Mouse (Mus musculus) midbrain, embryonic 12.5 days (tissue): ENCODE data around the gene Selenop. TPM values are rescaled to one million over a fixed set of nuclear protein-coding genes. Genes with fewer than 3 reads are reported as not detected.

ENCODE experiments used
- ATAC-seq: fragments of 200-750 bp; cut with Nextera tagmentation; 2 replicates; pipeline ENCODE4 v1.8.0; 2017; ENCODE audit warnings: low read depth, moderate TSS enrichment, moderate library complexity; ENCODE audit not compliant: low FRiP score
- H3K27ac ChIP-seq: fragments of 300-500 bp; sonication (generic); replicated peaks from 2 replicates; pipeline ENCODE4 v1.5.1; 2016; ENCODE audit warnings: mild to moderate bottlenecking
- H3K27me3 ChIP-seq: fragments of 300-500 bp; sonication (generic); 2 replicates; pipeline ENCODE4 v1.6.1; 2016; ENCODE audit warnings: mild to moderate bottlenecking
- H3K36me3 ChIP-seq: fragments of 300-500 bp; sonication (generic); 2 replicates; pipeline ENCODE4 v1.6.1; 2016
- H3K4me1 ChIP-seq: fragments of 300-500 bp; sonication (generic); 2 replicates; pipeline ENCODE4 v1.6.1; 2016
- H3K4me2 ChIP-seq: fragments of 300-500 bp; sonication (generic); replicated peaks from 2 replicates; pipeline ENCODE4 v1.6.1; 2016; ENCODE audit warnings: mild to moderate bottlenecking, moderate library complexity
- H3K4me3 ChIP-seq: fragments of 300-500 bp; sonication (generic); 2 replicates; pipeline ENCODE4 v1.5.1; 2016; ENCODE audit warnings: mild to moderate bottlenecking
- H3K9ac ChIP-seq: fragments of 300-500 bp; sonication (generic); replicated peaks from 2 replicates; pipeline ENCODE4 v1.6.1; 2016; ENCODE audit warnings: mild to moderate bottlenecking, moderate library complexity
- H3K9me3 ChIP-seq: fragments of 300-500 bp; sonication (generic); 2 replicates; pipeline ENCODE4 v1.6.1; 2016; ENCODE audit warnings: mild to moderate bottlenecking
- WGBS: fragments of 180-500 bp; shearing (Covaris S2); methylation state at CpG from one replicate; pipeline ENCODE4 v1.1.7; 2016; 5-methylcytosine and 5-hydroxymethylcytosine counted together
- polyA plus RNA-seq: library from polyadenylated mRNA; unstranded; fragments of >200 nt; fragmentation: Nextera tagmentation; extraction: Ambion mirVana; gene quantifications from 2 replicates; pipeline ENCODE4 v1.2.1, GENCODE M21; 2016

Selenop gene
- polyA plus RNA-seq, 1 experiment from 2014 or later, result 86.8 TPM

DNA sequence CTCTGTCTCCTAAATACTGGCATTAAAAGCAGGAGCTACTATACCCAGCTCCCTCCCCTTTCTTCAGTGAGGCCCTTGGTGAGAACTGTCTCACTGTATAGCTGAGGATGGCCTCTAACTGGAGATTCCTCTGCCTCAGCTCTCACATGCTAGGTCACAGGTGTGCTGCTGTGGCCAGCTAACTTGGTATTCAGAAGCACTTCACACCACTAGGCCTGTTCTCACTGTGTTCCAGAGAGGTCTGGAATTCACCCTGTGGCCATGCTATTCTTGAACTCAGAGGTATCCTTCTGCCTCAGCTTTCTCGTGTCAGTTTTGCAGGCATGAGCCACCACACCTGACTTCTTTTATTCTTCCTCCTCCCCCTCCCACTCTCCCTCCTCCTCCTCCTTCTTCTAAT is 4.8 kb downstream of the Selenop start:
- Histone ChIP-seq H3K27me3 (no peaks in the 10 kb centered on the region), H3K9ac (no peak overlapping the region), H3K4me2 (no peak overlapping the region), H3K9me3 (no peaks in the 10 kb centered on the region), H3K36me3 (no peaks in the 10 kb centered on the region), H3K27ac (no peak overlapping the region), H3K4me3 (no peak overlapping the region), H3K4me1 (peaks cover 8% of the 10 kb centered on the region; the same call in 1 of the 2 replicates)
- no peak for ATAC-seq
- WGBS, result 59% methylated on average over 1 of the region's 1 CpGs

DNA sequence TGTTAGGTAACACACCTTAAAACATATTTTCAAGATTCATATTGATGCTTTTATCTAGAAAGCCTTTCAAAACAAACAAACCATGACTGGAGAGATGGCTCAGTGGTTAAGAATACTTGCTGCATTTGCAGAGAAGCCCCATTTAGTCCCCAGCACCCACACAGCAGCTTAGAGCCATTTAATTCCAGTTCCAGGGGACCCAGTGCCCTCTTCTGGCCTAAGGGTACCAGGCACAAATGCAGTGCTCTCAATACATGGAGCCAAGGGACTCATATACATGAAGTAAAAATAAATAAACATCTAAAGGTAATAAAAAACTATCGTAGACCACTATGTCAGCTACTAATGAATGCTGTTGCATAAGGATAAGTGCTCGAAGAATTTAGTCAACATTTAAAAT is 9.0 kb downstream of the Selenop start:
- no peaks in the 10 kb centered on the region for H3K9me3 ChIP-seq
- no peak overlapping the region for H3K9ac ChIP-seq
- 95% methylated on average over 2 of the region's 2 CpGs for WGBS
- no peaks in the 10 kb centered on the region for H3K4me1 ChIP-seq
- no peaks in the 10 kb centered on the region for H3K36me3 ChIP-seq
- no peaks in the 10 kb centered on the region for H3K27me3 ChIP-seq
- no peak for ATAC-seq
- no peak overlapping the region for H3K4me2 ChIP-seq
- no peak overlapping the region for H3K27ac ChIP-seq
- H3K4me3 ChIP-seq, result no peak overlapping the region

DNA sequence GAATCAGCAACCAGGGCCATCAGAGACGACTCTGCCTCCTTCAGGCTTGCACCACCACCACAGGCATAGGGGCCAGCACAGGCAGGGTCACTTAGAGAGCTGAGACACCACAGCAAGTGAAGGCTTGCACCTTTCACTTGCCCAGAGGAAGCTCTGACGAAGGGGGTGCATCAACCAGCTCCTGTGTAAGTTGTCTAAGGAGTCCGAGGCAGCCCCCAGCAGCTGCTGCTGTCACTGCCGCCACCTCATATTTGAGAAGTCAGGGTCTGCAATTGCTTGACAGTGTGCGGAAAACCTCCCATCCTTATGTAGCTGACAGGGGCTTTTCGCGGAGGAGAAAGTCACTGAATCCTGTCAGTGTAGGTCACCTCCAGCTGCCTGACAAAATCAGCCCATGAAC is 10.9 kb downstream of the Selenop start:
- Histone ChIP-seq H3K27ac (no peak overlapping the region), H3K4me2 (no peak overlapping the region), H3K27me3 (no peaks in the 10 kb centered on the region), H3K4me3 (no peak overlapping the region), H3K9me3 (no peaks in the 10 kb centered on the region), H3K4me1 (no peaks in the 10 kb centered on the region), H3K36me3 (no peaks in the 10 kb centered on the region), H3K9ac (no peak overlapping the region)
- WGBS, result 80% methylated on average over 7 of the region's 7 CpGs
- ATAC-seq, result no peak

- H3K27me3 ChIP-seq, result no peaks in the 10 kb centered on the region
- no peaks in the 10 kb centered on the region for H3K4me1 ChIP-seq
- H3K4me2 ChIP-seq, result no peak overlapping the region
- no peak overlapping the region for H3K4me3 ChIP-seq
- H3K9ac ChIP-seq, result no peak overlapping the region
- ATAC-seq, result no peak
- no peak overlapping the region for H3K27ac ChIP-seq
- H3K36me3 ChIP-seq, result no peaks in the 10 kb centered on the region
- no peaks in the 10 kb centered on the region for H3K9me3 ChIP-seq
Measured at GRCm38 (mm10) chr15:3281216-3281615, 12.9 kb downstream of the Selenop start.

DNA sequence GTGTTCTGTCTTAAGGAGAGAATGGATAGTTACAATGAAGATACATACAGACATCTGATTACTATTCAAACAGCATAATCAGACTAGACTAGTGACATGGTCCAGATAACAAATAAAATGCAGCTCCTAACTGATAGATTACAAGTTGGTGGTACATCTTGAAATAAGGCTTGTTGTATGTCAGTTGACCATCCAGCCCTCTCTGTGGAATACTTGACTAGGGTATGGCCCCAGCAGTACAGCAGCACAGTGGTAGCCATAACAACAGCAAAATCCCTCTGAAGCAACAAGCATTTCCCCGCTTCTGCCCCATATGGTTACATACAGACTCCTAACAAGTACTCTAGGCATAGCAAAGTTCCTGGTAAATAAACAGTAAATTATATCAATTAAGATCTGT is 13.4 kb downstream of the Selenop start:
- Histone ChIP-seq H3K36me3 (no peaks in the 10 kb centered on the region), H3K4me3 (no peak overlapping the region), H3K4me1 (no peaks in the 10 kb centered on the region), H3K9ac (no peak overlapping the region), H3K9me3 (no peaks in the 10 kb centered on the region), H3K27me3 (no peaks in the 10 kb centered on the region), H3K4me2 (no peak overlapping the region), H3K27ac (no peak overlapping the region)
- no peak for ATAC-seq
- 54% methylated on average over 1 of the region's 1 CpGs for WGBS

- Histone ChIP-seq H3K4me2 (no peak overlapping the region), H3K27me3 (no peaks in the 10 kb centered on the region)
- ATAC-seq, result no peak
Measured at GRCm38 (mm10) chr15:3286032-3286431, 17.7 kb downstream of the Selenop start.

DNA sequence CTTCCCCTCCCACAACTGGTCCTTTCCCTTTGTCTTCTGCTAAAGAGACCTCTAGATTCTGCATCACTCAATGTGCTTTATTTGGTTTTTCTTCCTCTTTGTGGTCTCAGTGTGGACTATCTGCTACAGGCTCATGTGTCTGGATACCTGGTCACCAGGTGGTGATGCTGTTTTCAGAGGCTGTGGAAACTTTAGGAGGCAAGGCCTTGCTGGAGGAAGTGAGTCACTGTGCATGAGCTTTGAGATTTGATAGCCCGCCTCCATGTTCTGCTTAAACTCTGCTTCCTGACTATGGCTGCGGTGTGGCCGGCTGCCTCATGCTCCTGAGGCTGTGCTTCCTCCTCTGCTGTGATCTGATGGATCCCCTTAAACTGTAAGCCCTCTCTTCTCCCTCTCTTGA is 22.1 kb downstream of the Selenop start:
- Histone ChIP-seq H3K9ac (no peak overlapping the region), H3K9me3 (no peaks in the 10 kb centered on the region), H3K27me3 (no peaks in the 10 kb centered on the region), H3K4me2 (no peak overlapping the region), H3K4me3 (no peak overlapping the region), H3K4me1 (no peaks in the 10 kb centered on the region), H3K36me3 (no peaks in the 10 kb centered on the region), H3K27ac (no peak overlapping the region)
- no peak for ATAC-seq
- 82% methylated on average over 3 of the region's 3 CpGs for WGBS

More at GRCm38 (mm10) chr15:3286032-3286431, 17.7 kb downstream of the Selenop start:
- no peak overlapping the region for H3K4me3 ChIP-seq
- no peaks in the 10 kb centered on the region for H3K36me3 ChIP-seq
- H3K27ac ChIP-seq, result no peak overlapping the region
- no peaks in the 10 kb centered on the region for H3K9me3 ChIP-seq
- no peak overlapping the region for H3K9ac ChIP-seq
- H3K4me1 ChIP-seq, result no peaks in the 10 kb centered on the region

DNA sequence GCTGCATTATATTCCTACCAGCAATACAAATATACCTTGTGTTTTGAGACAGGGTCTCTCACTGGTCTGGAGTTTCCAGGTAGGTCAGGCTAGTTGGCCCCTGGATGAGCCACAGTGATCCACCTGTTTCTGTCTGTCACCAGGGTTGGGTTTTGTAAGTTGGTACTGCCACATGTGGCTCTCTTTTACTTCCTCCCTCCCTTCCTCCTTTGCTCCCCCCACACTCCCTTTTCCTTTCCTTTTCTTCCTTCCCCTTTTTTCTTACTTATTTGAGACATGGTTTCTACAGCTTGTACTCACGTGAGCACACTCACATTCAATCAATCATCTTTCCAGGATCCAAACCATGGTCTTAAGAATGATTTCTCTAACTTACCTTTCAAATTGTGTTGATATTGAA is 25.1 kb downstream of the Selenop start:
- H3K4me2 ChIP-seq, result no peak overlapping the region
- H3K9ac ChIP-seq, result no peak overlapping the region
- 64% methylated on average over 1 of the region's 1 CpGs for WGBS
- no peaks in the 10 kb centered on the region for H3K9me3 ChIP-seq
- H3K4me1 ChIP-seq, result no peaks in the 10 kb centered on the region
- H3K36me3 ChIP-seq, result no peaks in the 10 kb centered on the region
- H3K4me3 ChIP-seq, result no peak overlapping the region
- H3K27me3 ChIP-seq, result no peaks in the 10 kb centered on the region
- ATAC-seq, result no peak
- no peak overlapping the region for H3K27ac ChIP-seq

DNA sequence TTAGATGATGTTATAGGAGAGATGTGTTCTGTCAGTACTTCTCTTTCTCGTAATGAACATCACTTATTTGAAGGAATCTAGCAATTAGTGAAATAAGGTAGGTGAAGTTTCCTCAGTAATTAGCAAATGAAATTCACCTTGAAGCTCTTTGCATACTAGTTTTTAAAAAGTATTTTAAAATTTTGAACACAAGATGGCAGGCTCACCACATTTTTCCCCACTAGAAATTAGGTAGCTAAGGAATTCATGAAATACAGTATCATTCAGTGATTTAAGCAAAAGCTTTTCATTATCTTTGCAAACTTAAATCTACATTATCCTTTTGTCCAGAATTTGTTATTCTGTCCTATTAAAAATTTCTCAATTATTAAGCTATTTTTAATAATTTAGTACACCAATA is 27.6 kb downstream of the Selenop start:
- 91% methylated on average over 1 of the region's 1 CpGs for WGBS
- Histone ChIP-seq H3K4me2 (no peak overlapping the region), H3K4me3 (no peak overlapping the region), H3K4me1 (no peaks in the 10 kb centered on the region), H3K27me3 (no peaks in the 10 kb centered on the region), H3K9me3 (no peaks in the 10 kb centered on the region), H3K27ac (no peak overlapping the region), H3K9ac (no peak overlapping the region), H3K36me3 (no peaks in the 10 kb centered on the region)
- ATAC-seq, result no peak

DNA sequence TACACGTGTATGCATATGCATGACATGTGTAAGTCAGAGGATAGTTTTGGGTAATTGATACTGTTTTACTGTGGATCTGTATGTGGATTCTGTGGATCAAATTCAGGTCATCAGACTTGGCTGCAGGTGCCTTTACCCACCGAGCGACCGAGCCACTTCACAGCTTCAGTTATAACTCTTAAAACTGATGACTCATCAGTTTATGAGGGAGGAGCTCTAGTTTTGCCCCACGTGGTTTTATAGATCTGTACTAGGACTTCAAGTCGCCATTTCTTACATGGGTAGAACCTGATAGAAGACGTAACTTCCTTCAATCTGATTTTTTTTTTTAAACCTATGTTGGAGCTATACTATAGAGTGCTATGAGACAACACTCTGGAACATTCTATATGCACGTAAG is 29.3 kb downstream of the Selenop start:
- H3K27me3 ChIP-seq, result no peaks in the 10 kb centered on the region
- H3K9me3 ChIP-seq, result no peaks in the 10 kb centered on the region
- H3K27ac ChIP-seq, result no peak overlapping the region
- no peaks in the 10 kb centered on the region for H3K36me3 ChIP-seq
- no peaks in the 10 kb centered on the region for H3K4me1 ChIP-seq
- H3K9ac ChIP-seq, result no peak overlapping the region
- ATAC-seq, result no peak
- no peak overlapping the region for H3K4me3 ChIP-seq
- WGBS, result 83% methylated on average over 8 of the region's 8 CpGs
- no peak overlapping the region for H3K4me2 ChIP-seq

DNA sequence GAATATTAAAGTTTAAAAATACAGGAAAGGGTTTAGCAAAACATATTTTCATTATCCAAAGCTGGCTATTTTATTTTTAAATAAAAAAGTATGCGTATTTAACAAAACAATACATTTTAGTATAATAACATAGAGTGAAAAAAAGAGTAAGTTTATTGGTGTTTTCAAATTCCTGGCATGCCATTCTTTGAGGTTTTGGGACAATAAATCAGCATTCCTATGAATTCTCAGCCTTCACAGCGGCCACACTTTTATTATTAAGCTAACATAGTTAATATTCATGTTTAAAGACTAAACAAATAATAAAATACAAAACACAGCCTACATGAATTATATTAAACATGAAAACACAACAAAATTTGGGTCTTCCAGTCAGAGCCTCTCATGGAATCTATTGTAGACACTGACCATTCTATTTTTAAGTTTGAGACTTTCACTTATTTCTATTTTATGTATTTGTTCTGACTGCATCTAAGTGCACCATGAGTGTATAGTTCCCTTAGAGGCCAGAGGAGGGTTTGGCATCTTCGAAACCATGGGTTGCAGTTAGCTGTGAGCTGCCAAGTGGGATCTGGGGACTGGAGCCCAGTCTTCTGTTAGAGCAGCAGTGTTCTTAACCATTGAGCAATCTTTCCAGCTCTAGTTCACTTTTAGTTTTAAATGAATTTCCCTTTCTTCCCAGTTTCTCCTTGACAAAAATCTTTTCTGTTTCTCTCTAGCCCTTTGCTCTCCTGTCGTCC is 32.2 kb downstream of the Selenop start:
- WGBS, result 84% methylated on average over 4 of the region's 4 CpGs
- no peaks in the 10 kb centered on the region for H3K9me3 ChIP-seq
- no peak overlapping the region for H3K27ac ChIP-seq
- H3K4me2 ChIP-seq, result no peak overlapping the region
- no peaks in the 10 kb centered on the region for H3K36me3 ChIP-seq
- no peak overlapping the region for H3K9ac ChIP-seq
- no peak overlapping the region for H3K4me3 ChIP-seq
- no peaks in the 10 kb centered on the region for H3K27me3 ChIP-seq
- no peaks in the 10 kb centered on the region for H3K4me1 ChIP-seq
- ATAC-seq, result no peak

DNA sequence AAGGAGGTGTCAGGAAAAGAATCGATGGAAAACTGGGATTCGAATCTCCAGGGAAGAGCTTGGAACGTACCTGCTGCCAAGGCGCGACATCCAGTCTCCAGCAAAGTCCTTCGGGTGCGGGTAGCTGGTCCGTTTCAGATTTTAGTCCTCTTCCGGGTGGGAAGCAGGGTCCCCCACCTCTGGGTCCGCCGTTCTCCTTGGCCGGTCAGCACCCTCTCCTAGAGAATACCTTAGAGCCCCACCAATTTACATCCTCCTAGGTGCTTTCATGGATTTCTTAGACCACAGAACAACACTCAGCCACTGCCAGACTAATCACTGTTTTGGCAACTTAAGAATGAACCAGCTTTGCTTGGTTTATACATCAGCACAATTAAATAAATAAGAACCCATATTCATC is 35.1 kb downstream of the Selenop start, which contains the start of gene Ccdc152:
Gene Ccdc152, minus strand, starts transcription at position 101 of the 400 bp plus-strand sequence.
- WGBS, result 91% methylated on average over 12 of the region's 12 CpGs
- Histone ChIP-seq H3K4me2 (no peak within 1 kb of the TSS), H3K4me1 (no peaks in the 10 kb centered on the region), H3K9ac (no peak within 1 kb of the TSS), H3K9me3 (no peaks in the 10 kb centered on the region), H3K27me3 (no peaks in the 10 kb centered on the region), H3K36me3 (no peaks in the 10 kb centered on the region), H3K4me3 (no peak within 1 kb of the TSS), H3K27ac (no peak within 1 kb of the TSS)
- no peak for ATAC-seq

DNA sequence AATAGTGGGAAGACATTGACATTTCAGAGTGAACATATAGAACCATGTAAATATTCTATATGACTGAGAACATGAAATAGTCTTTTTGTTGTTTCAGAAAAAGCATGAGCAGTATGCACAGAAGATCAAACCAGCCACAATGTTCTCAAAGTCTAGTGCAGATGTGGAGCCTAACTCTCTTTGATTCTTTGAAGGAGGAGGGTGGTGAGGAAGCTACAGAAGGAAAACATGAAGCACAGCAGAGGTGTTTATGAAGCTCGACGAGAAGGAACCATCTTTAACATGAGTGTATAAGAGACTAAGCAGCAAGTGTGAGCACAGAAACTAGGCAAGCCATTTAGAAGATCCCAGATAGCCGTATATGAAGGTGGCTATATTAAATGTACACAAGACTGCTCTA is 41.5 kb downstream of the Selenop start:
- no peaks in the 10 kb centered on the region for H3K27me3 ChIP-seq
- H3K4me3 ChIP-seq, result no peak overlapping the region
- no peaks in the 10 kb centered on the region for H3K9me3 ChIP-seq
- 89% methylated on average over 3 of the region's 3 CpGs for WGBS
- no peak for ATAC-seq
- H3K36me3 ChIP-seq, result no peaks in the 10 kb centered on the region
- no peak overlapping the region for H3K9ac ChIP-seq
- H3K4me2 ChIP-seq, result no peak overlapping the region
- H3K4me1 ChIP-seq, result no peaks in the 10 kb centered on the region
- no peak overlapping the region for H3K27ac ChIP-seq
